Mouse (Mus musculus) bone marrow macrophage, adult 2 months (primary cell): Measurements from ENCODE around the gene Slc30a1. TPM values are rescaled to one million over a fixed set of nuclear protein-coding genes. Genes with fewer than 3 reads are reported as not detected.
A peak's percentile ranks its signal among the peaks of the same experiment; 100 is the strongest.

Experiments used
- H3K27ac ChIP-seq: 2 replicates; pipeline ENCODE4 v1.5.1; 2012; ENCODE audit warnings: low read depth, low read length; ENCODE audit not compliant: insufficient read depth
- H3K4me1 ChIP-seq: 2 replicates; pipeline ENCODE4 v1.6.1; 2012; ENCODE audit warnings: low read length; ENCODE audit not compliant: control insufficient read depth, insufficient read depth
- H3K4me3 ChIP-seq: 2 replicates; pipeline ENCODE4 v1.5.1; 2012; ENCODE audit warnings: mild to moderate bottlenecking, low read length, moderate library complexity; ENCODE audit not compliant: insufficient read depth
- CTCF ChIP-seq: IDR thresholded peaks from 2 replicates; pipeline ENCODE4 v1.5.1; 2012; ENCODE audit warnings: low read depth, mild to moderate bottlenecking, low read length, moderate library complexity
- POLR2A ChIP-seq: IDR thresholded peaks from 2 replicates; pipeline ENCODE4 v1.6.1; 2012; ENCODE audit warnings: mild to moderate bottlenecking, low read depth, low read length, borderline replicate concordance
- polyA plus RNA-seq: library from polyadenylated mRNA; stranded (reverse); fragments of >200 nt; gene quantifications from 2 replicates; pipeline ENCODE4 v1.2.4, GENCODE M21; 2012; ENCODE audit not compliant: missing spikeins, insufficient read depth, insufficient read length

Slc30a1 gene
- polyA plus RNA-seq, 1 experiment = 12.3 TPM

DNA sequence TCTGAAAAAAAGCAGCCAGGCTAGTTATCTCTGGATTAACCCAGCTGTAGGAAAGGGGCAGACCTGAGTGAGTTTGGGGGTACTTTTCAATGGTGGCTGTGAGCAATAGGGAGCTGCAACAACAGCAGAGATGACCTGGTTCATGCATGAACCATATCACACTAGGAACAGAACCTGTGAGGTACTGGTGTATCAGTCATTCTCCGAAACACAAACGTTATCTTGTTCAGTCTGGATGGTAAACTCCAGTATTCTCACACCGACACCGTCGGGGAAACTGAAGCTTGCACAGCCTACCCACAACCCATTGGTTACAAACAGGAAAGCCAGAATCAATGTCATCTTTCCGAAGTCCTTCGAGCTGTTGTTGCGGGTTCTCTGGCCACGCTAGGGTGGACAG is 11.7 kb upstream of the Slc30a1 start:
- peak overlapping the region; percentile 24 for H3K4me3 ChIP-seq
- no peak overlapping the region for H3K27ac ChIP-seq
- TF ChIP-seq CTCF (no peak), POLR2A (no peak)
- H3K4me1 ChIP-seq = peaks cover 17% of the 10 kb centered on the region

DNA sequence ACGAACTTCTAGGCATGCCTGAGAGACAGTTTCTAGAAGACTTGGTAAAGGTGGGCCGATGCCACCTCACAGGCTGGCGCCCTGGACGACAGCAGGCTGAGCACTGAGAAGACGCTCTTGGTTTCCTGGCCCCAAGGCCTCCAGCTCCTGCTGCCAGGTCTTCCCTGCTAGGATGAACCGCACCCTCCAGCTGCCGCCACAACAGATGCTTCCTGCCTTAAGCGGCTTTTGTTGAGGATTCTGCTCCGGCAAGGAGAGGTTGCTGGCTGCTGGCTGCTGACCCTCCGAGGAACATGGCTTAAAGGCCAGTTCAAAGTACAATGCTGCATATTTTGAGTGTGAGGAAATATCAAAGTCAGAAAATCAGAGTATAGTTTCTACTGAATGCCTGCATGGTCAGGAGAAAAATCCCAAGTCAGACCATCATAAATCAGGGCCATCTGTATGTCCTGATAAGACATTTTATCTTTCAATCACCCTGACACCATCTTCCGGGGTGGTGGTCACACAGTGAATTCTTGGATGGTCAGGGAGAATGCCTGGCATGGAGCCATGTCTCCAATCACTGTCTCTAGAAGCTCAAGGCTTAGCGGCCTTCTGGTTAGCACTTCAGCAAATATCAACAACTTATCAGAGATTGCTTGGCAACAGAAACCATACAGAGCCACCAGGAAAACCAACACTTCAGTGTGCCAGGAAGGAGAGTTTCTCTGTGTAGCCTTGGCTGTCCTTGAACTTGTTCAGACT is 9.6 kb upstream of the Slc30a1 start:
- H3K4me3 ChIP-seq = no peak overlapping the region
- no peak overlapping the region for H3K27ac ChIP-seq
- peaks cover 17% of the 10 kb centered on the region for H3K4me1 ChIP-seq
- TF ChIP-seq POLR2A = no peak
- TF ChIP-seq CTCF = no peak

DNA sequence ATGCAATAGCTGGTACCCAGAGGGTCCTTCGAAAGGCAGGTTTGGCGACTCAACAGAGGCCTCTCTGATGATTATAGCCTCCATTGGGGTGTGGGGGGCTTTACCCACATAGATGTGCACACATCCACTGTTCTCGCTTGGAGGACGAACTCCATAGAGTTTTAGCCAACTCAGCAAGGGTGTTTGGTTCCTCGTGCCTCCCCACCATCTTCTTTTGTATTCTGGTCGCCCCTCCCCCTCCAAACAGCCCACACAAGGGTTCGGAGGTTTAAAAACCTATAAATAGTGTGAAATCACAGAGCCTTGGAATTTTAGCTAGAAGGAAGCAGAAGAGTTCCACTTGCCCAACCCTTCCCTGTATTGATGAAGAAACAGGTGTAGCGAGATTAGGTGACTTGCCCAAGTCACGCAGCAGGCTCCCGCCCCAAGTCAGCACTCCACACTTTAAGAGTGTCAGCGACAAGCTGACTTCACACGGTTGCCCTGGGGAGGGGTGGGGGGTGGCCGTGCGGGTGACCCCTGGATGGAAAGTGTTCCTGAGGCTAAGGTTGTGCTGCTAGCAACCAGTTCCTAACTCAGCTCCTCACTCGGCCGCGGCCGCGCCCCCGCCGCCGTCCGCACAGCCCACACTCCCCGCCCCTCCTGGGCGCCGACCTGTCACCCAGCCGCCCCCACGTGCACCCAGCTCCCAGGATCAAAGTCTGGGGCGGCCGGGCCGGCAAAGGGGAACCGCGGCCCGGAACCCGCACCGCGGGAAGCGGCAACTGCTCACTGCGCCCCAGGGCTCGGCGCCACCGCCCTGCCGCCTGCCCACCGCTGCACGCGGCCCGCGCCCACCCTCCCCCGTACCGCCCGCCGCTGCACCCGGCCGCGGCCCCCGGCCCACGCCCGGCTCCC is 682 bp upstream of the Slc30a1 start:
- Histone ChIP-seq H3K4me1 (peaks cover 23% of the 10 kb centered on the region), H3K27ac (no peak overlapping the region)

GRCm38 (mm10) chr1:191907431-191907810 is 854 bp downstream of the Slc30a1 start:
- Histone ChIP-seq H3K4me3 (peak overlapping the region; percentile 97), H3K27ac (no peak overlapping the region), H3K4me1 (peaks cover 27% of the 10 kb centered on the region)
- peak; percentile 83 for TF ChIP-seq CTCF
- no peak for TF ChIP-seq POLR2A

More for the DNA sequence above, 682 bp upstream of the Slc30a1 start:
- no peak for TF ChIP-seq CTCF
- H3K4me3 ChIP-seq = peak overlapping the region; percentile 52

- Histone ChIP-seq H3K4me3 (no peak overlapping the region), H3K27ac (no peak overlapping the region)
- no peak for TF ChIP-seq CTCF
- no peak for TF ChIP-seq POLR2A
Measured at GRCm38 (mm10) chr1:191908906-191909305, 2.3 kb downstream of the Slc30a1 start.

DNA sequence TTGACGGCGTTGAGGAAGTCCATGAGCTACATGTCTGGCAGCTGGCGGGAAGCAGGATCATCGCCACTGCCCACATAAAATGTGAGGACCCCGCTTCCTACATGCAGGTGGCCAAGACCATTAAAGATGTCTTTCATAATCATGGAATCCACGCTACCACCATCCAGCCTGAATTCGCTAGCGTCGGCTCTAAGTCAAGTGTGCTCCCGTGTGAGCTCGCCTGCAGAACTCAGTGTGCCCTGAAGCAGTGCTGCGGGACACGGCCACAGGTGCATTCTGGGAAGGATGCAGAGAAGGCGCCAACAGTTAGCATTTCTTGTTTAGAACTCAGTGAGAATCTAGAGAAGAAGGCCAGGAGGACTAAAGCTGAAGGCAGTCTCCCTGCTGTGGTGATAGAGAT is 2.7 kb downstream of the Slc30a1 start:
- Histone ChIP-seq H3K4me3 (no peak overlapping the region), H3K4me1 (peaks cover 25% of the 10 kb centered on the region), H3K27ac (no peak overlapping the region)
- TF ChIP-seq POLR2A (no peak), CTCF (no peak)

More at GRCm38 (mm10) chr1:191908906-191909305, 2.3 kb downstream of the Slc30a1 start:
- peaks cover 25% of the 10 kb centered on the region for H3K4me1 ChIP-seq

GRCm38 (mm10) chr1:191910646-191911045 is 4.1 kb downstream of the Slc30a1 start:
- TF ChIP-seq POLR2A = no peak
- no peak for TF ChIP-seq CTCF
- no peak overlapping the region for H3K4me3 ChIP-seq
- H3K4me1 ChIP-seq = peaks cover 24% of the 10 kb centered on the region
- H3K27ac ChIP-seq = no peak overlapping the region

GRCm38 (mm10) chr1:191911067-191911668 is 4.6 kb downstream of the Slc30a1 start:
- Histone ChIP-seq H3K27ac (no peak overlapping the region), H3K4me3 (no peak overlapping the region), H3K4me1 (peaks cover 23% of the 10 kb centered on the region)
- TF ChIP-seq POLR2A = no peak
- TF ChIP-seq CTCF = no peak

GRCm38 (mm10) chr1:191914647-191915046 is 8.1 kb downstream of the Slc30a1 start:
- H3K4me3 ChIP-seq = no peak overlapping the region

DNA sequence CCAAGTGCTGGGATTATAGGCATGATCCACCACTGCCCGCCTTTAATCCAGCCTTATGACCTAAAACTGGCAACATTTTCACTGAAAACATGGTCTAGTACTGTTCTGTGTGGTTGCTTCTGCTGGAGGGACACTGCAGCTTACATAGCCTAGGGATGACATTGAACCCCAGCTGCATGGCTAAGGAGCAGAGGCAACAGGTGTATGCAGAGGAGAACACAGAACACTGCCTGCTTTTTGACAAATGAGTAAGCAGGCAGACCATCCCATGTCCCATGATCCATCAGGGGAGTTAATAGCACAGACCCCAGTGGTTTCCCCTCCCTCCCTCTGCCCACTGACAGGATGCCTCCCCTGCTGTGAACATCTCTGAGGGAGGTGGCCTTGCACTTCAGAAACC is 9.0 kb downstream of the Slc30a1 start:
- Histone ChIP-seq H3K27ac (no peak overlapping the region), H3K4me1 (peaks cover 13% of the 10 kb centered on the region), H3K4me3 (no peak overlapping the region)
- TF ChIP-seq POLR2A = no peak

More at GRCm38 (mm10) chr1:191914647-191915046, 8.1 kb downstream of the Slc30a1 start:
- H3K27ac ChIP-seq = no peak overlapping the region
- TF ChIP-seq POLR2A (no peak), CTCF (no peak)
- peaks cover 16% of the 10 kb centered on the region for H3K4me1 ChIP-seq
